Mouse (Mus musculus) hindbrain, embryonic 15.5 days (tissue): ENCODE data around the gene Slc44a5. TPM values are rescaled to one million over a fixed set of nuclear protein-coding genes. Genes with fewer than 3 reads are reported as not detected.
A peak's percentile ranks its signal among the peaks of the same experiment; 100 is the strongest.
"Not testable (repeated sequence)": the region's sequence is repeated elsewhere in the genome, so short reads cannot be mapped to it uniquely, and the experiment has no call there.

ENCODE experiments used
- ATAC-seq: fragments of 200-750 bp; cut with Nextera tagmentation; 2 replicates; pipeline ENCODE4 v1.8.0; 2017; ENCODE audit warnings: low read depth, moderate number of reproducible peaks, moderate TSS enrichment; ENCODE audit not compliant: low FRiP score
- H3K27ac ChIP-seq: fragments of 300-500 bp; sonication (generic); replicated peaks from 2 replicates; pipeline ENCODE4 v1.5.1; 2015; ENCODE audit warnings: mild to moderate bottlenecking, inconsistent platforms
- H3K27me3 ChIP-seq: fragments of 300-500 bp; sonication (generic); 2 replicates; pipeline ENCODE4 v1.6.1; 2015; ENCODE audit warnings: control low read depth, inconsistent platforms
- H3K36me3 ChIP-seq: fragments of 300-500 bp; sonication (generic); 2 replicates; pipeline ENCODE4 v1.6.1; 2015; ENCODE audit warnings: control low read depth, inconsistent platforms
- H3K4me1 ChIP-seq: fragments of 300-500 bp; sonication (generic); replicated peaks from 2 replicates; pipeline ENCODE4 v1.6.1; 2015; ENCODE audit warnings: control low read depth, inconsistent platforms
- H3K4me2 ChIP-seq: fragments of 300-500 bp; sonication (generic); 2 replicates; pipeline ENCODE4 v1.6.1; 2015; ENCODE audit warnings: moderate library complexity, mild to moderate bottlenecking, inconsistent platforms
- H3K4me3 ChIP-seq: fragments of 300-500 bp; sonication (generic); 2 replicates; pipeline ENCODE4 v1.5.1; 2015; ENCODE audit warnings: mild to moderate bottlenecking, inconsistent platforms
- H3K9ac ChIP-seq: fragments of 300-500 bp; sonication (generic); 2 replicates; pipeline ENCODE4 v1.6.1; 2015; ENCODE audit warnings: inconsistent platforms
- H3K9me3 ChIP-seq: fragments of 300-500 bp; sonication (generic); 2 replicates; pipeline ENCODE4 v1.6.1; 2016; ENCODE audit warnings: control low read depth, inconsistent platforms
- WGBS: fragments of 180-500 bp; shearing (Covaris S2); methylation state at CpG from one replicate; pipeline ENCODE4 v1.1.7; 2015; 5-methylcytosine and 5-hydroxymethylcytosine counted together
- polyA plus RNA-seq: library from polyadenylated mRNA; unstranded; fragments of >200 nt; fragmentation: Nextera tagmentation; extraction: Ambion mirVana; gene quantifications from 2 replicates; pipeline ENCODE4 v1.2.1, GENCODE M21; 2015

The Slc44a5 gene
- polyA plus RNA-seq, 1 experiment from 2014 or later: 9.6 TPM

DNA sequence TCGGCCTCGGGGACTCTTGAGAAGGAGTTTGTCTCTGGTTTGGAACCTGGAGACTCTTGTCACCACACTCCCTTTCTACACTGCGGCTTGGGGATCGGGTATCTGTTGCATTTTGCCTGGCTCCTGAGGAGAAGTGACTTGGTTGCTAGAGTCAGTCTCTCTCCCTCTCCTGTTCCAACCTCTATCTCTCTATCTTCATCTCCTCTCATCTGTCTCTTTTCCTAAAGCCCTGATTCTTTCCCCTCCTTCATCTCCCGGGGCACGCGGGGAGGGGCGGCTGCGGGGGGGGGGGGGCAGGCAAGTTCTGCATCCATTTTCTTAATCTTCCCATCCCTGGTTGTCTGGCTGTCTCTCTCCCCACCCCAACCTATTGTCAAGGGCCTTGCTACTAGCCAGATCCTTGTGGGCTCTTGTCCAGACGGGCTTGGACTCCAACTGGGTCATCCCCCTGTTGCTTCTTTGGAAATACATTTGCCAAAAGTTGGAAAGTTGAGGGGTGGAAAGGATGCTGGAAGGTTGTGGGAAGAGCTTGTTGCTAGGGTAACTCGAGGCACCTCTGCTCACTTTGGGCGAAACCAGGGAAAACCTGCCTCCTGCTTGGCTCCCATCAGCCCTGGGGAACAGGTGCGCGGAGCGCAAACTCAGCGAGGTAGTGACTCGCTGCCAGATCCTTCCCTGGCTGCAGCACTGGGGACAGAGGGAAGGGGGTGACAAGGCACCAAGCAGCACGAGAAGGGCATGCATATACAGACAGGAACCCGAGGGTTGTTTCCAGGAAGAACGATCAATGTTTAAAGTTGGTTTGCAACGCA, 919 bp downstream of the Slc44a5 start:
- WGBS: 2% methylated on average over 20 of the region's 21 CpGs
- H3K9ac ChIP-seq: peak overlapping the region; percentile 57
- H3K4me1 ChIP-seq: peaks cover 26% of the 10 kb centered on the region
- H3K27ac ChIP-seq: peak overlapping the region; percentile 54
- no peaks in the 10 kb centered on the region for H3K36me3 ChIP-seq
- peak; percentile 6; the same call in 1 of the 2 replicates for ATAC-seq
- no peaks in the 10 kb centered on the region for H3K27me3 ChIP-seq
- H3K4me2 ChIP-seq: peak overlapping the region; percentile 89
- H3K9me3 ChIP-seq: no peaks in the 10 kb centered on the region
- peak overlapping the region; percentile 54 for H3K4me3 ChIP-seq

DNA sequence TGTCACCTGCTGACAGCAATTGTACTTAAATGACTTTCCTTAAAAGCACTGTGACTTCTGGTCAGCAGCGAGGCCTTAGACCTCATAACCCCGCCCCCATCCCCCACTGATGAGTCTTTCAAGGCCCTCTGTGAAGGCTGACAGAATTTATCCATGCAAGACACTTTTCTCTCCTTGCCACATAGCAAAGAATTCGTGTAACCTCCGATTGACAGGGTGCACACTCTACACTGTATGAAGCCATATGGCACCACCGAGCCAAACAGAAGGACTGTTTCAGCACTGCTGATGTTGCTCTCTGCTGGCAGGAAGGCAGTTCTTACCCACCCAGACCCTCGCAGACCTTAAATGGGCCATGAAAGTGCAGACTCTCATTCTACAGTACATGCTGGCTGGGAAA, 1.8 kb downstream of the Slc44a5 start:
- WGBS: 4% methylated on average over 6 of the region's 6 CpGs
- Histone ChIP-seq H3K4me2 (peak overlapping the region; percentile 89), H3K27me3 (no peaks in the 10 kb centered on the region), H3K4me3 (peak overlapping the region; percentile 54), H3K4me1 (peaks cover 26% of the 10 kb centered on the region), H3K9ac (peak overlapping the region; percentile 57; the same call in 1 of the 2 replicates), H3K36me3 (no peaks in the 10 kb centered on the region), H3K9me3 (no peaks in the 10 kb centered on the region), H3K27ac (no peak overlapping the region)
- peak; percentile 55; the same call in 1 of the 2 replicates for ATAC-seq

- Histone ChIP-seq H3K4me3 (no peak overlapping the region), H3K4me1 (peaks cover 26% of the 10 kb centered on the region), H3K27ac (no peak overlapping the region), H3K9ac (no peak overlapping the region), H3K4me2 (peak overlapping the region; percentile 89), H3K9me3 (no peaks in the 10 kb centered on the region), H3K36me3 (no peaks in the 10 kb centered on the region), H3K27me3 (no peaks in the 10 kb centered on the region)
- 68% methylated on average over 7 of the region's 7 CpGs for WGBS
- no peak for ATAC-seq
Observed at GRCm38 (mm10) chr3:153975791-153976190, 2.6 kb downstream of the Slc44a5 start.

DNA sequence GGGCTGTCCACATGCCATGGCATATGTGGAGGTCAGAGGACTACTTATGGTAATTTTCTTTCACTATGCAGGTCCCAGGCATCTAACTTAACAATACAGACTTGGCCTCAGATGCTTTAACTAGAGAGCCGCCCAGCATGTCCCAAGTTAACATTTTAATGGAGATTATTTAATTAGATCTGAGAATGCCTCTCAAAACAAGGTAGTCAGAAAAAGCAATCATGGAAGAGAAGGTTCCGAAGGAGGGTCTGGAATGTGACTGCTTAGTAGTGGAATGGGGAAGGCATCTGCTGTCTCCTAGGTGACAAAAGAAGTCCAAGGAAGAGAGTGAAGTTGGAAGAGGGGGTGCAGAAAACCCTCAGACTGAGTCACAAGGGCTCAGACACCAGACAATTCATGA, 7.4 kb downstream of the Slc44a5 start:
- H3K27me3 ChIP-seq: no peaks in the 10 kb centered on the region
- H3K9ac ChIP-seq: no peak overlapping the region
- WGBS: 34% methylated on average over 2 of the region's 2 CpGs
- H3K27ac ChIP-seq: no peak overlapping the region
- no peak for ATAC-seq
- no peak overlapping the region for H3K4me2 ChIP-seq
- no peak overlapping the region for H3K4me3 ChIP-seq
- no peaks in the 10 kb centered on the region for H3K36me3 ChIP-seq
- peaks cover 10% of the 10 kb centered on the region for H3K4me1 ChIP-seq
- no peaks in the 10 kb centered on the region for H3K9me3 ChIP-seq

GRCm38 (mm10) chr3:153984428-153985340, 11.4 kb downstream of the Slc44a5 start:
- Histone ChIP-seq H3K9ac (no peak overlapping the region), H3K4me3 (no peak overlapping the region), H3K9me3 (no peaks in the 10 kb centered on the region), H3K27ac (no peak overlapping the region), H3K36me3 (no peaks in the 10 kb centered on the region), H3K4me2 (no peak overlapping the region), H3K27me3 (no peaks in the 10 kb centered on the region), H3K4me1 (peaks cover 5% of the 10 kb centered on the region)
- 49% methylated on average over 10 of the region's 10 CpGs for WGBS
- ATAC-seq: 0 out of 2 replicates have a peak, but pooled peaks have one; percentile 34

- 97% methylated on average over 5 of the region's 5 CpGs for WGBS
- Histone ChIP-seq H3K9ac (no peak overlapping the region), H3K4me3 (no peak overlapping the region), H3K27ac (no peak overlapping the region), H3K27me3 (no peaks in the 10 kb centered on the region), H3K36me3 (no peaks in the 10 kb centered on the region), H3K4me1 (no peaks in the 10 kb centered on the region), H3K9me3 (no peaks in the 10 kb centered on the region), H3K4me2 (no peak overlapping the region)
- ATAC-seq: no peak
Observed at GRCm38 (mm10) chr3:153999797-154000528, 26.7 kb downstream of the Slc44a5 start.

- Histone ChIP-seq H3K4me1 (no peaks in the 10 kb centered on the region), H3K9me3 (no peaks in the 10 kb centered on the region), H3K27ac (no peak overlapping the region), H3K4me2 (no peak overlapping the region), H3K27me3 (no peaks in the 10 kb centered on the region), H3K9ac (no peak overlapping the region), H3K4me3 (no peak overlapping the region), H3K36me3 (no peaks in the 10 kb centered on the region)
- WGBS: 66% methylated on average over 5 of the region's 5 CpGs
- ATAC-seq: no peak
Observed at GRCm38 (mm10) chr3:154001348-154001747, 28.1 kb downstream of the Slc44a5 start.

DNA sequence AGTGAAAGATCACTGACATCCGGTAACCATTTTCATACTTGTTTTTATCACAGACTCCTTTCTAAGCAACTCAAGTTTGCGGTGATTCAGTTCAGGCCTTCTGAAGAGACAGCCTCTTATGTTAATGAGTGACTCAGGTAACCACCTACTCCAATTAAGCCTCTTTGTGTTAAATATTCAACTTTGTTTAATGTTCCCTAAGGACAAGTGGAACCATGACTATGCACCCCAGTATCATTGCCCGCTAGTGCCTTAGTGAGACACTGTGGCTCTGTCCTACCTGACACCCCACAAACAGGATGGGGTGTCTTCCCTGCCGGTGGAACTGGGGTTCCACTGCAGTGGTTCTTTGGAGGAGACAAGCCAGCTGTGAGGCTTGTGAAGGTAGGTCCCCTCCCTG, 73.6 kb downstream of the Slc44a5 start:
- Histone ChIP-seq H3K4me3 (no peak overlapping the region), H3K27ac (no peak overlapping the region), H3K27me3 (no peaks in the 10 kb centered on the region), H3K36me3 (no peaks in the 10 kb centered on the region), H3K4me2 (no peak overlapping the region), H3K9me3 (no peaks in the 10 kb centered on the region), H3K9ac (no peak overlapping the region), H3K4me1 (no peaks in the 10 kb centered on the region)
- ATAC-seq: no peak
- WGBS: 89% methylated on average over 4 of the region's 4 CpGs

DNA sequence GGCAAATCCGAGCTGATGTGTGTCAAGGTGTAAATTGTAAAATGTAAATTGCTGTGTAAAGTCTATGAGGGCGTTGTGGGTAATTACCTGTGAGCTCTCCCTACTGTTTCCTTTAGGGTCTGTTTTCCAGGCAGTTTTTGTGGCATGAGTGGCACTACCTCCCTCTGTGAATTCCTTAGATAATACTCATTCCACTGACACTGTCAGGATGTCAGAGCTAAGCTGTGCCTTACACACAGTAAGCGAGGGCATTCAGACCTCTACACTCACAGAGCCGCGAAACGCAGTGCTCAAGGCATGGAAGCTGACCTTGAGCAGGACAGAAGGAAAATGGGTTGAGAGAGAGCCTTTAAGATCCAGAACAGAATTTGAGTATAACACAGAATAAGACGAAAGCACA, 80.1 kb downstream of the Slc44a5 start:
- no peak overlapping the region for H3K4me3 ChIP-seq
- no peak overlapping the region for H3K4me2 ChIP-seq
- H3K4me1 ChIP-seq: no peaks in the 10 kb centered on the region
- no peak overlapping the region for H3K9ac ChIP-seq
- WGBS: 82% methylated on average over 7 of the region's 7 CpGs
- H3K9me3 ChIP-seq: no peaks in the 10 kb centered on the region
- no peak overlapping the region for H3K27ac ChIP-seq
- no peak for ATAC-seq
- H3K27me3 ChIP-seq: no peaks in the 10 kb centered on the region
- H3K36me3 ChIP-seq: no peaks in the 10 kb centered on the region

- Histone ChIP-seq H3K27me3 (no peaks in the 10 kb centered on the region), H3K27ac (no peak overlapping the region), H3K4me3 (no peak overlapping the region), H3K9ac (no peak overlapping the region), H3K4me2 (no peak overlapping the region), H3K36me3 (no peaks in the 10 kb centered on the region), H3K9me3 (no peaks in the 10 kb centered on the region), H3K4me1 (no peaks in the 10 kb centered on the region)
- ATAC-seq: no peak
- 91% methylated on average over 2 of the region's 2 CpGs for WGBS
Observed at GRCm38 (mm10) chr3:154057464-154057863, 84.2 kb downstream of the Slc44a5 start.

GRCm38 (mm10) chr3:154058200-154058599, 85.0 kb downstream of the Slc44a5 start:
- H3K9ac ChIP-seq: no peak overlapping the region
- H3K27ac ChIP-seq: no peak overlapping the region
- H3K36me3 ChIP-seq: no peaks in the 10 kb centered on the region
- H3K4me3 ChIP-seq: no peak overlapping the region
- no peaks in the 10 kb centered on the region for H3K27me3 ChIP-seq
- no peak for ATAC-seq
- no peak overlapping the region for H3K4me2 ChIP-seq
- H3K9me3 ChIP-seq: no peaks in the 10 kb centered on the region
- WGBS: 91% methylated on average over 5 of the region's 5 CpGs
- no peaks in the 10 kb centered on the region for H3K4me1 ChIP-seq

DNA sequence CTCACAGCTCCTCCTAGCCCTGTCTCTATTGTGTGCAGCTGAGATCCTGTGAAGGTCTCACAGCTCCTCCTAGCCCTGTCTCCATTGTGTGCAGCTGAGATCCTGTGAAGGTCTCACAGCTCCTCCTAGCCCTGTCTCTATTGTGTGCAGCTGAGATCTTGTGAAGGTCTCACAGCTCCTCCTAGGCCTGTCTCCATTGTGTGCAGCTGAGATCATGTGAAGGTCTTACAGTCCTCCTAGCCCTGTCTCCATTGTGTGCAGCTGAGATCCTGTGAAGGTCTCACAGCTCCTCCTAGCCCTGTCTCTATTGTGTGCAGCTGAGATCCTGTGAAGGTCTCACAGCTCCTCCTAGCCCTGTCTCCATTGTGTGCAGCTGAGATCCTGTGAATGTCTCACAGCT, 98.8 kb downstream of the Slc44a5 start:
- not testable (repeated sequence) for ATAC-seq, H3K27me3 ChIP-seq, H3K4me3 ChIP-seq

More for the DNA sequence above, 98.8 kb downstream of the Slc44a5 start:
- not testable (repeated sequence) for H3K9ac ChIP-seq, H3K4me1 ChIP-seq, H3K4me2 ChIP-seq, H3K36me3 ChIP-seq, H3K27ac ChIP-seq, H3K9me3 ChIP-seq
